Mouse (Mus musculus): ENCODE results near the gene Tnfrsf19.

GRCm38 (mm10) chr14:61061729-61062128 lies 15.4 kb upstream of the Tnfrsf19 start:
- TF ChIP-seq ZC3H11A (IDR thresholded peaks at IDR 0.05; ENCODE audit: borderline replicate concordance, low read depth, low read length) (no peak), MAFK (IDR thresholded peaks at IDR 0.05; ENCODE audit: insufficient read depth, low read depth, low read length) (no peak)

All from ES-E14 (cell line).